Mouse (Mus musculus) lung, adult 2 months (tissue): ENCODE results near the gene Glrx5.

Source experiments
- CTCF ChIP-seq: fragments of 200-500 bp; IDR thresholded peaks from 2 replicates; pipeline ENCODE4 v1.5.1; 2011; ENCODE audit warnings: mild to moderate bottlenecking, low read length, control low read depth; ENCODE audit not compliant: insufficient read depth
- POLR2A ChIP-seq: fragments of 200-500 bp; IDR thresholded peaks from 2 replicates; pipeline ENCODE4 v1.6.1; 2011; ENCODE audit warnings: low read depth, mild to moderate bottlenecking, control low read depth, low read length, borderline replicate concordance; ENCODE audit errors: extremely low read depth

DNA sequence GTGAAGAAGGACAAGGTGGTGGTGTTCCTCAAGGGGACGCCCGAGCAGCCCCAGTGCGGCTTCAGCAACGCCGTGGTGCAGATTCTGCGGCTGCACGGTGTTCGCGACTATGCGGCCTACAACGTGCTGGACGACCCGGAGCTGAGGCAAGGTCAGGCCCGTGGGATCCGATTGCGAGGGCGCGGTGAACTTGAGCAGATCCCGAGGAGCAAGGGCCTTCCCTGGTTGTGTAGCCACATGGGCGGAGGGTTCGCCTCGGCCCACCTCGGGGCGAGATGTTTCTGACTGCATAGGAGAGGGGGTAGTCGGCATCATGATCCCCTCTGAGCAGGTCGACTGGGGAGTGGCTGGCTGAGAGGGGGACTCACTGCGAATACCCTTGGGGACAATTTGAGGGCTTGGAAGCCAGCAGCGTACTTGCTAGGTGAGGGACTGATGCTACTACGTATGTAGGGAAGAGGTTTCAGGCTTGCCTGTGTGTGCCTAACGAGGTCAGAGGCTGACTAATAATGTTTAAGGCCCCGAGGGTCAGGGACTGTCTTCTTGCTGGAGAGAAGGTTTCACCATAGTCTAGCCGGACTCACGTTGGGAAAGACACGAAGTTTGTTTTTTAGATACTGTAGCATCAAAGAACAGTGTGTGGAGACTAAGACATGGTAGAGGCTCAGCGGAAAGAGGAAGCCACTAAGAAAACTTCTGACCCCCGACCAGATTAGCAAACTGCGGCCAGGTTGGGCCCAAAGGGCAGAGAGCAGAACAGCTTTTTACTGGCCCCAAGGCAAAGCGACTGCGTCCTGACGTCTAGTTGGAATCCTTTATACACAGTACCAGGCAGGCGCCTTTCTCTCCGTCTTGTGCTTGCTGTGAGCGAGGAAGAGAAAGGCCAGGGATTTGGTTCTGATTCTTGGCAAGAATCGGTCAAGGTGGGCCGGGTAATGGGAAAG lies 616 bp downstream of the Glrx5 start:
- TF ChIP-seq POLR2A = no peak
- TF ChIP-seq CTCF = no peak
